Mouse (Mus musculus): ENCODE measurements around the gene Rab3gap2.

- TF ChIP-seq CTCF (IDR thresholded peaks at IDR 0.05; ENCODE audit: insufficient read depth, low read length) (no peak), POLR2A (IDR thresholded peaks at IDR 0.05; ENCODE audit: borderline replicate concordance, extremely low read depth, low read depth, low read length) (no peak)
These were observed 112.1 kb downstream of the Rab3gap2 start for GRCm38 (mm10) chr1:185315846-185316568.
